7 mouse cellular contexts compared by ENCODE assay signal in the genomic region with DNA sequence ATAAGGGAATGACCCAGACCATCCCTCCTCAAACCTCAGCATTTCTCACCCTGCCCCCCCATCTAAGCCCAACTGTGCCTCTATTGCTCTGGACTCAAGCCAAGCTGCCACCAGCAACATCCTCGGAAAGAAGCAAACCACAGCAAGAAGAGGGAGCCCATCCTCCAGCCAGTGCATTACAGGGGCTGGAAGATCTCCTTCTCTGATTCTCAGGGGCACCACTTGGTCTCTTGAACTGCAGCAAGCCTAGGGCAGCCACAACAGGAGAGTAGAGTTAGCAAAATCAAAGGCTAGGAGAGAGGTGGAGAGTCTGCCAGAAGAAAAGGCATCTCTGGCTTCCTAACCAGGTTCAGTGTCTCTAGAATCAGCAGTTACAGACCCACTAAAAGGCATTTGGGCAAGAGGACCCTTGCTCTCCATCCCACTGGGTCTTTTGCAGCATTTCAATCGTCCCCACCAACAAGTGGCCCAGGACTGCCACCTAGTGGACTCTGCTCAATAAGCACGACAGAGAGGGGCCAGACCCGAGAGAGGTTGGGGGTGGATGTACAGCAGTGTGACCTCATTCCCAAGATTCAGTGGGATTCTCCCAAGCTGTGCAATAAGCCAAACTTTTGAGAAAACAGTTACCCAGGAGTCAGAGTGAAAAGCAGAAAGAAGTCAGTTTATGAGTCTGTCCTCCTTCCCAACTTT. TPM values are rescaled to one million over a fixed set of nuclear protein-coding genes. Genes with fewer than 3 reads are reported as not detected.
DNase-seq lines count a peak whose midpoint lies in the region; ATAC-seq and TF ChIP-seq lines count a peak whose summit lies in the region.

No protein-coding gene starts in this region.

- DNase-seq in ZHBTc4 (ENCODE audit: low read depth, low spot score) = peak; percentile 73
- DNase-seq in cerebellum, postnatal 36 days = peak; percentile 86 to 87
- DNase-seq in gastrocnemius, adult 8-10 months (ENCODE audit: low spot score in 2 of 2) = peak; percentile 54 to 59
- peak; percentile 76 to 83 for DNase-seq in left cerebral cortex, postnatal 10 days (ENCODE audit: extremely low spot score in 1 of 2, low spot score in 2 of 2)
- DNase-seq in spleen, adult 2 months (ENCODE audit: low read depth in 1 of 2, low spot score in 2 of 2) = peak; percentile 8 to 62

- H3K4me2 ChIP-seq in intestine, embryonic 15.5 days (replicated peaks) = no peak overlapping the region
- no peak overlapping the region for H3K4me2 ChIP-seq in midbrain, embryonic 13.5 days (replicated peaks)

- peak; percentile 80 for ATAC-seq in intestine, embryonic 15.5 days
- ATAC-seq in midbrain, embryonic 13.5 days = peak; percentile 72

- WGBS in intestine, embryonic 15.5 days = 7% methylated on average over 4 of the region's 4 CpGs
- WGBS in midbrain, embryonic 13.5 days = 11% methylated on average over 4 of the region's 4 CpGs
- 16% methylated on average over 4 of the region's 4 CpGs for WGBS in spleen, adult 2 months

- no peaks in the 10 kb centered on the region for H3K36me3 ChIP-seq in intestine, embryonic 15.5 days
- no peaks in the 10 kb centered on the region for H3K36me3 ChIP-seq in midbrain, embryonic 13.5 days
- H3K36me3 ChIP-seq in spleen, adult 2 months (ENCODE audit: control insufficient read depth, insufficient read depth, low read length) = no peaks in the 10 kb centered on the region

- intact Hi-C loops in left cerebral cortex, postnatal 10 days (cut with DNase I) = loop anchor here (2.0 to 10.0 kb wide), 4 partner anchors 191 to 621 kb away; a partner anchor contains a TSS

- H3K27ac ChIP-seq in intestine, embryonic 15.5 days = no peak overlapping the region
- H3K27ac ChIP-seq in midbrain, embryonic 13.5 days = no peak overlapping the region; the same call in 1 of the 2 replicates
- no peak overlapping the region for H3K27ac ChIP-seq in spleen, adult 2 months (ENCODE audit: insufficient read depth, low read length)

- no peak overlapping the region for H3K9ac ChIP-seq in intestine, embryonic 15.5 days
- H3K9ac ChIP-seq in midbrain, embryonic 13.5 days (replicated peaks) = 0 out of 2 replicates have a peak overlapping the region, but pooled peaks have one; percentile 7

- no peak overlapping the region for H3K4me3 ChIP-seq in intestine, embryonic 15.5 days (replicated peaks)
- H3K4me3 ChIP-seq in midbrain, embryonic 13.5 days (replicated peaks) = no peak overlapping the region
- H3K4me3 ChIP-seq in spleen, adult 2 months (ENCODE audit: extremely low read depth, insufficient read depth, insufficient read length) = no peak overlapping the region

- H3K4me1 ChIP-seq in intestine, embryonic 15.5 days (replicated peaks) = peaks cover 4% of the 10 kb centered on the region; the same call in 1 of the 2 replicates
- H3K4me1 ChIP-seq in midbrain, embryonic 13.5 days (replicated peaks) = peaks cover 25% of the 10 kb centered on the region
- H3K4me1 ChIP-seq in spleen, adult 2 months (ENCODE audit: control insufficient read depth, insufficient read depth, insufficient read length) = no peaks in the 10 kb centered on the region

- H3K9me3 ChIP-seq in intestine, embryonic 15.5 days = no peaks in the 10 kb centered on the region
- H3K9me3 ChIP-seq in midbrain, embryonic 13.5 days = no peaks in the 10 kb centered on the region

- no peaks in the 10 kb centered on the region for H3K27me3 ChIP-seq in intestine, embryonic 15.5 days (replicated peaks)
- no peaks in the 10 kb centered on the region for H3K27me3 ChIP-seq in midbrain, embryonic 13.5 days
- no peaks in the 10 kb centered on the region for H3K27me3 ChIP-seq in spleen, adult 2 months (ENCODE audit: control insufficient read depth, insufficient read depth, low read length)

- TF ChIP-seq CTCF in spleen, adult 2 months (IDR thresholded peaks at IDR 0.05; ENCODE audit: extremely low read depth, insufficient read depth, insufficient read length, insufficient replicate concordance) = peak; percentile 91; the same call in 1 of the 2 replicates

- no peak for TF ChIP-seq POLR2A in spleen, adult 2 months (IDR thresholded peaks at IDR 0.05; ENCODE audit: low read depth, low read length)

RNA-seq across cellular contexts. Expression of a gene that starts 42.3 kb away (rescaled TPM):
- 1 to 10 TPM; 2.8 to 4.3 (median 3.4) TPM for total RNA-seq in gastrocnemius, adult 8-10 months (2022)
- 40.6 and 44.1 TPM in 2 replicates for polyA plus RNA-seq in intestine, embryonic 15.5 days (2015; fragmentation: Nextera tagmentation; extraction: Ambion mirVana)
- 10 to 100 TPM; 82.4 to 85.6 TPM for total RNA-seq in left cerebral cortex, postnatal 10 days (2021)
- 121 and 126 TPM in 2 replicates for polyA plus RNA-seq in midbrain, embryonic 13.5 days (2015; fragmentation: Nextera tagmentation; extraction: Ambion mirVana)
- polyA plus RNA-seq in spleen, adult 2 months (2012; rRNA removed) = 7.4 and 11.1 TPM in 2 replicates

Comparison
In these comparisons a context has a peak if more than half of its experiments do, and no peak if none do; other contexts are left out.
1. DNase-seq: peak in every context shown above with its lines; median percentile 86 in cerebellum, postnatal 36 days; 80 in left cerebral cortex, postnatal 10 days; 73 in ZHBTc4; 56 in gastrocnemius, adult 8-10 months; 35 in spleen, adult 2 months.